Mouse (Mus musculus) testis, adult 2 months (tissue): ENCODE results near the gene Lig4.

Experiments
- CTCF ChIP-seq: fragments of 200-500 bp; IDR thresholded peaks from 2 replicates; pipeline ENCODE4 v1.5.1; 2012; ENCODE audit warnings: low read depth, mild to moderate bottlenecking, inconsistent platforms, low read length, moderate library complexity; ENCODE audit not compliant: control insufficient read depth, insufficient read depth, insufficient replicate concordance
- POLR2A ChIP-seq: fragments of 200-500 bp; IDR thresholded peaks from 2 replicates; pipeline ENCODE4 v1.6.1; 2012; ENCODE audit warnings: low read depth, mild to moderate bottlenecking, inconsistent platforms, low read length, moderate library complexity; ENCODE audit not compliant: control insufficient read depth

DNA sequence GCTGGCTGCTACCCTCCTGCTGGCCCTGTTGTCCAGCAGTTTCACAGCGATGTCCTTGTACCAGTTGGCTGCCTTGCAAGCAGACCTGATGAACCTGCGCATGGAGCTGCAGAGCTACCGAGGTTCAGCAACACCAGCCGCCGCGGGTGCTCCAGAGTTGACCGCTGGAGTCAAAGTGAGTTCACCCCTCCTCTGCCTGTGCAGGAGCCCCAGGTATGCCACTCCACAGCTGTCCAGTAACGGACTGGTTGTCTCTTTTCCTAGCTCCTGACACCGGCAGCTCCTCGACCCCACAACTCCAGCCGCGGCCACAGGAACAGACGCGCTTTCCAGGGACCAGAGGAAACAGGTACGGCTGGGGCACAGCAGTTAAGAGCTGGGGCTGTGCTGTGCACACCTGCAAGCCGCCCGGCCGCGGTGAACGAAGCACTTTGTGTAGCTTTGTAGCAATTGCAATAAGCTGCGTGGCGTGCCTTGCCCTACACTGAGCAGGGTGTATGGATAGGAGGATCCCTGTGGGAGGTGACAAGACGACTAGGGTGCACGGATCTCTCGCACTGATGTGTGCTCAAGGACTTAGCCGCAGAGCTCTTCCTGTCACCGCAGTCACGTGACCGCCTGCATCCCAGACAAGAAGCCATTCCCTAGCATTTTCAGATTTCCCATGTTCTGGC lies 29.6 kb upstream of the Lig4 start:
- TF ChIP-seq POLR2A = no peak
- no peak for TF ChIP-seq CTCF
